In genomic region chr12:37257099-37257498, GRCm38 (mm10) we compare ENCODE assay signal across 25 mouse cellular contexts.
"Had no signal": no experiment of that assay in that cellular context is flagged by ENCODE, and none has a peak within 500 bp of the region (broad histone marks: within the 10 kb centered on the region; RNA-seq: fewer than 3 reads in every experiment).

No protein-coding gene starts in this region.

- DNase-seq: gastrocnemius, adult 2 months; gastrocnemius, postnatal 10 days; gastrocnemius, postnatal 25 days; heart, adult 18-20 months; heart, postnatal 10 days; heart, postnatal 4 days; kidney, adult 18-20 months; kidney, adult 8-10 months; kidney, postnatal 10 days; kidney, postnatal 25 days; kidney, postnatal 4 days had no signal

- H3K9ac ChIP-seq: heart, embryonic 12.5 days; hindbrain, embryonic 12.5 days; hindbrain, embryonic 14.5 days; intestine, embryonic 15.5 days; limb, embryonic 12.5 days had no signal

- H3K4me1 ChIP-seq: heart, embryonic 10.5 days; heart, embryonic 12.5 days; hindbrain, embryonic 10.5 days; hindbrain, embryonic 12.5 days; intestine, embryonic 15.5 days; limb, embryonic 10.5 days; limb, embryonic 12.5 days had no signal

- H3K9me3 ChIP-seq: heart, embryonic 10.5 days; heart, embryonic 12.5 days; hindbrain, embryonic 10.5 days; hindbrain, embryonic 12.5 days; intestine, embryonic 15.5 days; limb, embryonic 10.5 days; limb, embryonic 12.5 days had no signal

- ATAC-seq: forebrain, embryonic 16.5 days; hindbrain, embryonic 16.5 days; inflammation-experienced regulatory T-cells, adult 6 months; intestine, embryonic 15.5 days; intestine, postnatal 0 days had no signal

- H3K36me3 ChIP-seq: heart, embryonic 10.5 days; heart, embryonic 12.5 days; hindbrain, embryonic 10.5 days; hindbrain, embryonic 12.5 days; intestine, embryonic 15.5 days; limb, embryonic 10.5 days; limb, embryonic 12.5 days had no signal

- H3K27me3 ChIP-seq: heart, embryonic 12.5 days; hindbrain, embryonic 12.5 days; intestine, embryonic 15.5 days; limb, embryonic 12.5 days had no signal

- H3K27ac ChIP-seq: gastrocnemius, adult 2 months; heart, embryonic 10.5 days; hindbrain, embryonic 10.5 days; hindbrain, embryonic 12.5 days; hindbrain, embryonic 14.5 days; intestine, embryonic 15.5 days; layer of hippocampus, adult 2 months; left cerebral cortex, adult 2 months; limb, embryonic 10.5 days; limb, embryonic 12.5 days had no signal

- H3K4me3 ChIP-seq: gastrocnemius, adult 2 months; heart, embryonic 10.5 days; heart, embryonic 12.5 days; hindbrain, embryonic 10.5 days; hindbrain, embryonic 12.5 days; intestine, embryonic 15.5 days; layer of hippocampus, adult 2 months; left cerebral cortex, adult 2 months; limb, embryonic 10.5 days; limb, embryonic 12.5 days had no signal

- H3K4me2 ChIP-seq: heart, embryonic 12.5 days; hindbrain, embryonic 12.5 days; hindbrain, embryonic 14.5 days; intestine, embryonic 15.5 days; limb, embryonic 12.5 days had no signal
